11 mouse cellular contexts compared by ENCODE assay signal in genomic region chr16:29903510-29903909, GRCm38 (mm10).
DNase-seq lines count a peak whose midpoint lies in the region; ATAC-seq and TF ChIP-seq lines count a peak whose summit lies in the region.
"Had no signal": no experiment of that assay in that cellular context is flagged by ENCODE, and none has a peak within 500 bp of the region (broad histone marks: within the 10 kb centered on the region; RNA-seq: fewer than 3 reads in every experiment).

No protein-coding gene starts in this region.

- H3K27me3 ChIP-seq in hindbrain, embryonic 13.5 days, result peaks cover 46% of the 10 kb centered on the region
- H3K27me3 ChIP-seq in hindbrain, embryonic 11.5 days (ENCODE audit: control insufficient read depth, insufficient read depth, low read length), result peaks cover 3% of the 10 kb centered on the region; the same call in 1 of the 2 replicates
- H3K27me3 ChIP-seq in intestine, embryonic 16.5 days (replicated peaks; ENCODE audit: control insufficient read depth, insufficient read depth, low read length), result no peaks in the 10 kb centered on the region
- H3K27me3 ChIP-seq in lung, postnatal 0 days (replicated peaks; ENCODE audit: insufficient read depth, low read length), result no peaks in the 10 kb centered on the region
- H3K27me3 ChIP-seq: embryonic facial prominence, embryonic 12.5 days had no signal

- WGBS in hindbrain, embryonic 13.5 days, result 49% methylated on average over 8 of the region's 8 CpGs
- WGBS in hindbrain, embryonic 11.5 days, result 74% methylated on average over 8 of the region's 8 CpGs
- 18% methylated on average over 8 of the region's 8 CpGs for WGBS in intestine, embryonic 16.5 days
- 13% methylated on average over 8 of the region's 8 CpGs for WGBS in lung, postnatal 0 days

- TF ChIP-seq CTCF in lung, postnatal 0 days (IDR thresholded peaks at IDR 0.05), result no peak

- peak overlapping the region; percentile 6; the same call in 1 of the 2 replicates for H3K27ac ChIP-seq in hindbrain, embryonic 13.5 days
- H3K27ac ChIP-seq in hindbrain, embryonic 11.5 days (ENCODE audit: low read depth, low read length), result no peak overlapping the region
- H3K27ac ChIP-seq in intestine, embryonic 16.5 days (ENCODE audit: low read length), result no peak overlapping the region
- H3K27ac ChIP-seq in lung, postnatal 0 days (ENCODE audit: low read length), result no peak overlapping the region
- H3K27ac ChIP-seq: embryonic facial prominence, embryonic 12.5 days; midbrain, embryonic 10.5 days had no signal

- intact Hi-C loops in left cerebral cortex, postnatal 25 days (cut with DNase I), result no loop called here

- H3K4me3 ChIP-seq in hindbrain, embryonic 13.5 days, result no peak overlapping the region
- no peak overlapping the region for H3K4me3 ChIP-seq in hindbrain, embryonic 11.5 days (ENCODE audit: low read depth, low read length)
- no peak overlapping the region for H3K4me3 ChIP-seq in intestine, embryonic 16.5 days (ENCODE audit: low read length)
- H3K4me3 ChIP-seq in lung, postnatal 0 days (ENCODE audit: low read depth, low read length), result no peak overlapping the region
- H3K4me3 ChIP-seq: embryonic facial prominence, embryonic 12.5 days; midbrain, embryonic 10.5 days had no signal

- H3K4me1 ChIP-seq in hindbrain, embryonic 13.5 days (replicated peaks), result peaks cover 25% of the 10 kb centered on the region
- H3K4me1 ChIP-seq in hindbrain, embryonic 11.5 days (replicated peaks; ENCODE audit: control insufficient read depth, insufficient read depth, low read length), result no peaks in the 10 kb centered on the region
- H3K4me1 ChIP-seq in intestine, embryonic 16.5 days (ENCODE audit: control insufficient read depth, insufficient read depth, low read length), result peaks cover 18% of the 10 kb centered on the region
- peaks cover 10% of the 10 kb centered on the region; the same call in 1 of the 2 replicates for H3K4me1 ChIP-seq in lung, postnatal 0 days (ENCODE audit: insufficient read depth, low read depth, low read length)

- H3K36me3 ChIP-seq in hindbrain, embryonic 13.5 days, result no peaks in the 10 kb centered on the region
- H3K36me3 ChIP-seq in hindbrain, embryonic 11.5 days (ENCODE audit: control insufficient read depth, insufficient read depth, low read length), result no peaks in the 10 kb centered on the region
- H3K36me3 ChIP-seq in intestine, embryonic 16.5 days (ENCODE audit: control insufficient read depth, insufficient read depth, low read length), result no peaks in the 10 kb centered on the region
- H3K36me3 ChIP-seq in lung, postnatal 0 days (ENCODE audit: insufficient read depth, low read length), result no peaks in the 10 kb centered on the region
- H3K36me3 ChIP-seq: embryonic facial prominence, embryonic 12.5 days; midbrain, embryonic 10.5 days had no signal

- peak; percentile 56 for TF ChIP-seq EP300 in lung, postnatal 0 days (IDR thresholded peaks at IDR 0.05)

- no peaks in the 10 kb centered on the region for H3K9me3 ChIP-seq in hindbrain, embryonic 13.5 days
- H3K9me3 ChIP-seq in hindbrain, embryonic 11.5 days (ENCODE audit: control insufficient read depth, low read length), result no peaks in the 10 kb centered on the region
- H3K9me3 ChIP-seq in intestine, embryonic 16.5 days (ENCODE audit: control insufficient read depth, low read length), result no peaks in the 10 kb centered on the region
- no peaks in the 10 kb centered on the region for H3K9me3 ChIP-seq in lung, postnatal 0 days (ENCODE audit: low read length)
- H3K9me3 ChIP-seq: embryonic facial prominence, embryonic 12.5 days; midbrain, embryonic 10.5 days had no signal

- no peak for DNase-seq in hindbrain, embryonic 11.5 days (ENCODE audit: low spot score)
- peak; percentile 71 for DNase-seq in 416B (ENCODE audit: low read depth)
- DNase-seq in lung, postnatal 0 days (ENCODE audit: low spot score), result peak; percentile 81
- no peak for DNase-seq in left cerebral cortex, postnatal 25 days (ENCODE audit: low spot score in 2 of 2)
- no peak for DNase-seq in layer of hippocampus, adult 18-20 months (ENCODE audit: low spot score in 2 of 2)
- no peak for DNase-seq in cerebellum, adult 9-11 months
- DNase-seq: heart, postnatal 36 days had no signal

- H3K4me2 ChIP-seq in hindbrain, embryonic 13.5 days, result no peak overlapping the region
- H3K4me2 ChIP-seq in hindbrain, embryonic 11.5 days (replicated peaks; ENCODE audit: low read depth, low read length), result no peak overlapping the region
- no peak overlapping the region for H3K4me2 ChIP-seq in intestine, embryonic 16.5 days (ENCODE audit: low read depth, low read length)
- H3K4me2 ChIP-seq in lung, postnatal 0 days (replicated peaks; ENCODE audit: low read depth, low read length), result no peak overlapping the region
- H3K4me2 ChIP-seq: embryonic facial prominence, embryonic 12.5 days had no signal

- no peak overlapping the region for H3K9ac ChIP-seq in hindbrain, embryonic 13.5 days
- H3K9ac ChIP-seq in hindbrain, embryonic 11.5 days (ENCODE audit: low read depth, low read length), result no peak overlapping the region
- H3K9ac ChIP-seq in intestine, embryonic 16.5 days (ENCODE audit: low read depth, low read length), result 0 out of 2 replicates have a peak overlapping the region, but pooled peaks have one; percentile 14
- no peak overlapping the region for H3K9ac ChIP-seq in lung, postnatal 0 days (replicated peaks; ENCODE audit: low read depth)
- H3K9ac ChIP-seq: embryonic facial prominence, embryonic 12.5 days had no signal

- ATAC-seq in hindbrain, embryonic 13.5 days (ENCODE audit: low FRiP score), result no peak
- no peak for ATAC-seq in hindbrain, embryonic 11.5 days (ENCODE audit: low FRiP score)
- ATAC-seq in intestine, embryonic 16.5 days, result no peak
- peak; percentile 62 for ATAC-seq in lung, postnatal 0 days

Comparison
In these comparisons a context has a peak if more than half of its experiments do, and no peak if none do; other contexts are left out.
1. DNase-seq: peak in 416B (single experiment) and lung, postnatal 0 days (single experiment); none in hindbrain, embryonic 11.5 days (single experiment), left cerebral cortex, postnatal 25 days (0 of 2), layer of hippocampus, adult 18-20 months (0 of 2) and cerebellum, adult 9-11 months (single experiment).